Mouse (Mus musculus): ENCODE data around the gene Hoxc9.

Gene Hoxc9

GRCm38 (mm10) chr15:103018636-103019035 is 42.4 kb downstream of the Hoxc9 start, which contains the start of gene Hoxc4:
Gene Hoxc4, plus strand, starts transcription at chr15:103018934.
- DNase-seq (ENCODE audit: low read depth, low spot score) = no peak

DNA sequence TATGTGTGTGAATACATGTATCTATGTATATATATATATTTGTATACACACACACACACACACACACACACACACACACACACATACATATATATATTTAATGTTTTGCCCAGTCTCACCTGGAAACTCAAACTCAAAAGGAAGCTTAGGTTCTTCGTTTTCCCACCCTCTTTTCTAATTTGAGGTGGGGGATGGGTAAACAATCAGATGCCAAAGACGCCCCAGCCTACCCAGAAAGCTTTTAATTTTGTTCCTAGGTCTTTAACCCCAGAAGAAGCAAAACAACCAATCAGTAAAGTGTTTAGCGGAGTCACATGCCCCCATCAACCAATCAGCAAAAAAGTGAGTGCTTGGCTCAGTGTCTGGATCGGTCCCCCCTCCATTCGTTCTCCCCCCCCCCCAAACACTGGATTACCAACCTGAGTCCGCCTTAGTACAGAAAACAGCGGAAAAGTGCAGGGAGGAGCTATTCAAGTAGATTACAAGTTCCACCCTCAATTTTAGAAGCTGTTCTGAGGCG is 44.7 kb downstream of the Hoxc9 start:
- DNase-seq (ENCODE audit: low read depth, low spot score) = no peak

GRCm38 (mm10) chr15:103021544-103021943 is 45.3 kb downstream of the Hoxc9 start:
- DNase-seq (ENCODE audit: low read depth, low spot score) = no peak

GRCm38 (mm10) chr15:103024131-103024530 is 47.9 kb downstream of the Hoxc9 start:
- DNase-seq (ENCODE audit: low read depth, low spot score) = no peak

- no peak for DNase-seq (ENCODE audit: low read depth, low spot score)
Measured at GRCm38 (mm10) chr15:103027266-103028235, 51.3 kb downstream of the Hoxc9 start.

GRCm38 (mm10) chr15:103028916-103029512 is 52.8 kb downstream of the Hoxc9 start:
- no peak for DNase-seq (ENCODE audit: low read depth, low spot score)

- no peak for DNase-seq (ENCODE audit: low read depth, low spot score)
Measured at GRCm38 (mm10) chr15:103030142-103030541, 53.9 kb downstream of the Hoxc9 start.

GRCm38 (mm10) chr15:103032167-103032566 is 55.9 kb downstream of the Hoxc9 start:
- DNase-seq (ENCODE audit: low read depth, low spot score) = no peak

DNA sequence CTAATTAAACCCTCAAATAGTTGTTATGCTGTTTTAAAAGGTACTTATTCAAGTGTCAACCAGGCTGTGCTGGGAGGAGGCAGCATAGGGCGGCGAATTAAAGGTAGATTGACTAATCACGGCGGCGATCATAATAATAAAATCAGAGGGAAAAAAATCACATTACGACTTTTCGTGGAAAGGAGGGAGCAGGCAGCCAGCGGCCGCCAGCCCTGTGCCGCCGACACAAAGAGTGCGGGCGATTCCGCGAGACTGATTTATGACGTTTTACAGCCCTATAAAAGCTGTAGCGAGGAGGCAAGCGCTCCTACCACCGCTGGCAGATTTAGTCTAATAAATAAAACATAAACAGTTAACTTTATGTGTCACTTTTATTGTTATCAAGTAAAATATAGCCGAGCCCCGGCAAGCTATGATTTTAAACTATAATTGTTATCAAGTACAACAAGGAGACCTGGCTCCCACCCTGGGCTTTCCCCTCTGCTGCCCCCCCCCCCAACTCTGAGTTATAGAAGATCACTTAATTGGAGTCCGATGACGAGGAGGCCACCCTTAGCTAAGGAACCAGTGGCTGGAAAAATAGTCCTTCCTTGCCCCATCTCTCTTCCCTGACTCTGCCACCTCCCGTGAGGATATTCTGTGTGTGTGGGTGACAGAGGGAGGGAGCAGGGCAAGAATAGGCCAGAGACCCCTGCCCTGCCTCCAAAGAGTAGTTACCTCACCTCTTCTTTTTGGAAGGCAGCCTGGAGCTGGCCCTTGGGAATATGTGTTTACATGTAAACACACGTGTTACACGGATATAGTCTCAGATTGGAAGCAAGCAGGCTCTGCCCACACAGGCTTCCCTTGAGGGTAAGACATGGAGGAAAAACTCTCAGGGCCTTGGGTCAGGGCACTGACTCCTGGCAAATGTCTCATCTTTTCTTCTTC is 56.7 kb downstream of the Hoxc9 start:
- no peak for DNase-seq (ENCODE audit: low read depth, low spot score)

DNA sequence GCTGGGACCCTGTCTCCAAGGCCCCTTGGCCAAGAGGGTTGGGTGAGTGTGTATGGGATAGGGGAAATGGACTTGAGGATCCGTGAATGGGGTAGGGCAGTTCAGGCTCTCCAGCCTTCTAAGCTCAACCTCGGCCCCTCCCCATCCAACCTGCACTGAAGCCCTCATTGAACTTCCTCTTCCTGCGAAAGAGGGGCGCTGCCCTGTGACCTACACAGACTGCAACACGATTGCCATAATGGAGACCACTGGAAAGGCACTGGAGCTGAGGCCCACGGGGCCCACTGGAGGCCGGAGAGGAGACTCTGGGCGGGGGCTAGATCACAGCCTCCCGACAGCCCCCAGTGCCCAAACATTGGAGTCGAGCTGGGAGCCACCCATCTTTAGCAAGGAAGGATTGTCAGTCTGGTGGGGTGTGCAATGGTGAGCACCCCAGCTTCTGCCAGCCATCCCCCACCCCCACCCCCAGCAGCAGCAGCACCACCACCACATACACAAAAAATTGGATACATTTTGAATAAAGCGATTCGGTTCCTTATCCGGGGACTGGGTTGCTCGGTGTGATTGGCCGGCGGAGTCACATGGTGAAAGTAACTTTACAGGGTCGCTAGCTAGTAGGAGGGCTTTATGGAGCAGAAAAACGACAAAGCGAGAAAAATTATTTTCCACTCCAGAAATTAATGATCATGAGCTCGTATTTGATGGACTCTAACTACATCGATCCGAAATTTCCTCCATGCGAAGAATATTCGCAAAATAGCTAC is 58.0 kb downstream of the Hoxc9 start:
- DNase-seq (ENCODE audit: low read depth, low spot score) = no peak
